Mouse (Mus musculus) ovary, adult 10 weeks (tissue): Measurements from ENCODE around the gene Nkain2. TPM values are rescaled to one million over a fixed set of nuclear protein-coding genes. Genes with fewer than 3 reads are reported as not detected.

Experiments
- polyA plus RNA-seq: library from polyadenylated mRNA; stranded (reverse); fragments of 350-450 nt; fragmentation: Illumina TruSeq; extraction: RNeasy Lipid Tissue Mini Kit (QIAGEN cat#74804); gene quantifications from one replicate; pipeline ENCODE4 v1.2.3, GENCODE M21; 2014

Nkain2 gene
- 2.2 TPM for polyA plus RNA-seq

DNA sequence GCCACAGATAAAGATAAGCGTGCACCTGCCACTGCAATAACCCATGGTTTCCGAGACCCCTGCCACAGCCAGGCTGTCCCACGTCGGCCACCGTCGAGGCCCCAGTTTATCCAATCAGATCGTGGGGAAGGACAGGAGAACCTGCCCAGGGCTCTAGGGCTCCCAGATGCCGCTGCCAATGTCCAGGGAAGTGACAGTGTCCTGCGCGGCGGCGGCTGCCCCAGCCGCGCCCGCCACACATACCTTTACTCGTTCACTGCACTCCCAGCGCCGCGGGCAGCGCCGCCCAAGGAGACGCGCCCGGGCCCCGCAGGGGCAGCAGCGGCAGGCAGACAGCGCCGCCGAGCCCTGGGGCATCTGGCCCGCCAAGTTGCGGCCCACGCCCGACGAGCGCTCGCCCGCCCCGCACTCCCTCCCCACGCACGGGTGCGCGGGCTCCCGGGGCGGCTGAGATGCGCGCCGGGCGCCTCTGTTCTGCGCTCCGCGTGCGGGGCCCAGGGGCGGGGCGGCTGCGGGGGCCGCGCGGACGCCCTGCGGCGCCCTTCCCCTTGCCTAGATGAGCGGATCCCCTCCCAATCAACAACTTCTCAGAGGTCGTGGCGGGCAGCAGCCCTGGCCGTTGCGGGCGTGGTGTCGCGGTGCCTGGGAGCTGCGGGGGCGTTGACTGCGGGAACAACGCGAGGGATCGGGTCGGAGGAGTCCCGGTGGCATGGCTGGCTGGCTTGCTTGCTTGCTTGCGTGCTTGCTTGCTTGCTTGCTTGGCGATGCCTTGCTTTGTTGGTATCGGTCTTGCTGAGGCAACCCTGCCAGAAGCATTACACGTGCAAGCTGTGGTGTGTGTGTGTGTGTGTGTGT is at the start of gene Nkain2:
TSS of gene Nkain2 (minus strand) at position 811 of the 855 bp plus-strand sequence.

Other genes starting within 250 kb of the Nkain2 start
- gene Trdn, start 190.1 kb upstream of the Nkain2 start, polyA plus RNA-seq = 35.9 TPM